Mouse (Mus musculus): ENCODE data around the gene Actl9. TPM values are rescaled to one million over a fixed set of nuclear protein-coding genes. Genes with fewer than 3 reads are reported as not detected.
A peak's percentile ranks its signal among the peaks of the same experiment; 100 is the strongest.

Actl9 gene
- total RNA-seq (2015; ENCODE audit: low replicate concordance), result not detected in 2 replicates
- total RNA-seq (2017; ENCODE audit: low replicate concordance), result not detected in 2 replicates

DNA sequence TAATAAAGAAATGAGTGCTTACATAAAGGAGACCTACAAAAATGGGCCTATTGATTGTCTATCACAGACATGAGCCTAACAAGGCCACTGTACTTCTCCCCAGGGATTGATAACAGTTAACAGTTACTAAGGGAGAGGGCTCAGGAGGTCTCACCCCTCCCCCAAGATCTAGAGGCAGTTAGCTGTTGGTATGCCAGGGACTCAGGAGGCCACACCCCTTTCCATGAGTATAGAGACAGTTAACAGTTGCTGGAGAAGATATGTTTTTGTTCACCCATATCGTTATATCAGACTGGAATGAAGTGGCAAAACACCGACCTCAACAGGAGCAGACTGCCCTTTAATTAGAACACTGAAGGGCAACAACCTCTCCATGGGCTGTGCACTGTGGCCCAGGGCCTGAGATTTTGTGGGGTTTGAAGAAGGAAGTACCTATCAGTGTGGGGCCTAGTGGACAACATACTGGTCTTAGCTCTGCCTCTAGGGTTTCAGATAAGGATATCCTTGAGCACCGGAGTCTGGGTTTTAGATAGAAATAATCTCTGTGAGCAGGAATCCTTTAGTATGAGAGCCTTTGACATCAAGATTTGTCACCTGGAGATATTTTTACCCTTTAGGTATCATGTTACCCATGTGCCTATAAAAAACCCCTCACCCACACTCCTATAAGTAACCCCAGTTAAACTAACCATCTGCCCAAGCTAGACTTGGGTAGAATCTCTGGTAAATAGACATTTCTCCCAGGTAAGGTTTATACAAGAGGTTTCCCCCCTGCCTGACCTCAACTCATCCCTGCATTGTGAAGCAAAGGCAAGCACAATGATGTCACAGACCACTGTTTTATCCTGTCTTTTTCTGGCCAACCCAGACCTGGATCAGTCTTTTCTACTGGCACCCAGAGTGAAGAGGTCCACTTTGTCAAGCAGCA lies at the start of gene Actl9:
TSS of gene Actl9 (plus strand) at position 878 of the 928 bp plus-strand sequence.
- no peak for ATAC-seq (replicated peaks; ENCODE audit: low FRiP score, poor library complexity, severe bottlenecking)

DNA sequence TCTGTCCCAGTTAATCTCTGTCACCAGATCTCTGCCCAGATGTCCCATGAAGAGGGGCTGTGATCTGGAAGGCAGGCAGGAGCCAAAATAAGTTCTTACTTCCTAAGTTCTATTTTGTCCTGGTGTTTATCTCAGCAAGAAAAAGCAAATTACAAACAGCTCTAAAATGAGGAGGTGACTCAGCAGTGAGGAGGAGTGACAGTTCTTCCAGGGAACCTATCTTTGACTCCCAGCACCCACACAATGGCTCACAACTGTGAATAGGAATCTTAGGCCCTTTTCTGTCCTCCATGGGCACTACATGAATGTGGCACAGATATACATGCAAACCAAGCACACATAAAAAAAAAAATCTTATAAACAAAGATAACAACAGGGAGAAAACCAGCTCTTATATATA lies 47.0 kb upstream of the Actl9 start:
- ATAC-seq (replicated peaks; ENCODE audit: low FRiP score, poor library complexity, severe bottlenecking), result no peak

DNA sequence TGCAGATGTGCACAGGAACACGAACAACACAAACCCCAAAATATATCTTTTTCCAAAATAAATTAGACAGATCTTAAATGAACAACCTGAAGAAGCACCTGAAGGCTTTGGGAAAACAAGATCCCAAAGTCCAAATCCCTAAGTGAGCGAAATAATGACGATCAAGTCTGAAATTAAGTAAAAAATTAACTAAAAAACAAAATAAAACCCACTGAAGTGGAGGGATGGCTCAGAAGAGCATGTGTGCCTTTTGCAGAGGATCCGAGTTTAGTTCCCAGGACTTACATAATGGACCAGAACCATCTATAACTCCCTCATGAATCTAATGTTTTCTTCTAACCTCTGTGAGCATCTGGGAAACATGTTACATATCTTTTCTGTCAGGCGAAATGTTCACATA lies 40.4 kb upstream of the Actl9 start:
- ATAC-seq (replicated peaks; ENCODE audit: low FRiP score, poor library complexity, severe bottlenecking), result no peak

DNA sequence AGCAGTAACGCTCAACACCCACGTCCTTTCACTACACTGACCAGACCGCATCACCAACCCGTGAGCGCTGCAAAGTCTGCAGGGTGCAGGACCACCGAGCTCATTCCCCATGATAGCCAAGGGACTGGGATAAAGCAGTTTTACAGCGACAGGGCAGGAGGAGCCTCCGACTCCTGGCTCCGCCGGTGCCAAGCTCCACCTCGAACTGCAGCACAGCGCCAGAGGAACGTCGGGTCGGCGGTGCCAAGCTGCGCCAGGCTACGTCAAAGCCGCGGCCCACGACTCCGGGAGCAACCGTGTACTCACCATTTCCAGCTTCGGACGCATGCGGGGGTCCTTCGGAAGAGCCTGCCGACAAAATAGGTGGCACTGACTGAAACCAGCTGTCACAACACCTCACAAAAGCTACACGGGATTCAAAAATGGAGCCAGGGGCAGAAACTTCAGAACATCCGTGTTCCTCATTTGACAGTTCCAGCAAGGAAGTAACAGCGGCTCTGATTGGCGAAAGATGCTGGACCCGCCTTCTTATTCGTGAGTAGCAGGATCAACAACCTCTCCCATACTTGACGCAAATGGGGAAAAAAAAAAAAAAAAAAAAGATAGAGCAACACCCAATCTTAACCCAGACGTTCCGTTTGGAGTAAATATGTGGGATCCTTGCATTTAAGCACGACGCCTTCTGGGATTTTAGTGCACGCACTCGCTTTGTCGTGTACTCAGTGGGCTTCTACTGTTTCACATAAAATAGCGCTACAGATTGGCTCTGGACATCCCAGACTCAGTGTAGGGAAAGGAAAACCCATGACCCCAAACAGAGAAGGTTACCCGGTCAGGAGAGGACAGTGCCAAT lies 38.3 kb upstream of the Actl9 start, which contains the start of gene Zfp101:
TSS of gene Zfp101 (minus strand) at position 460 of the 853 bp plus-strand sequence.
- ATAC-seq (replicated peaks; ENCODE audit: low FRiP score, poor library complexity, severe bottlenecking), result peak; percentile 98

DNA sequence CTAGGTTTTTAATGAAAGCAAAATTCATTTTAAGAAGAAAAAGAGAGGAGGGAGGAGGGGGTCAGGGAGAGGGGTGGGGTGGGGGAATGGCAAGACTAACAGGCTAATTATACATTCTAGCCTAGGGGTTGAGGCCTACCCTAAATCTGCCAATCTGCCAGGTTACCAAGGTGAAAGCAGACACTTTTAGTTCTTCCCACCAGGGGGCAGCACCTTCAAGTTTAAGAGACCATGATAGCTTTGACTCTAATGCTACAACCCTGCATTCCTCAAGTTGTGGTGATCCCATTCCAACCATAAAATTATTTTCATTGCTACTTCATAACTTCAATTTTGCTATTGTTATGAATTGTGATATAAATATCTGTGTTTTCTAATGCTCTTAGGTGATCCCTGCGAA lies 6.5 kb downstream of the Actl9 start:
- peak; percentile 61; the same call in 1 of the 2 replicates for ATAC-seq (replicated peaks; ENCODE audit: low FRiP score, poor library complexity, severe bottlenecking)

DNA sequence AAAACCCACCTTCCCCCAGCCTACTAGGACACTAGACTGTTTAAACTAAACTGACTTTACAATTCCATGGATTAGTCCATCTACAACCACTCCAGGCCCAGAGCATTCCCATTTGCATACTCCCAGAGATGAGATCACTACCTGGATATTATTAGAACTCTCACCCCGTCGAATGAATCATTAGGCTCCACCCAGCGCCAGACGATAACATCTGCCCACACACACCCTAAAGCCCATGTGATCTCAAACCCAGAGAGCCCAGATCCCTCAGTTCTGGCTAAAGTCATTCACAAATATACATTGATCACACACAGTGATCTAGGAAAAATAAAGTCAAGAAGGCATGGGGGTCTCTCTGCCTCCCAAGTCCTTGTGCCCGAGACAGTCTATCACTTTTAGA lies 7.2 kb downstream of the Actl9 start:
- ATAC-seq (replicated peaks; ENCODE audit: low FRiP score, poor library complexity, severe bottlenecking), result no peak

DNA sequence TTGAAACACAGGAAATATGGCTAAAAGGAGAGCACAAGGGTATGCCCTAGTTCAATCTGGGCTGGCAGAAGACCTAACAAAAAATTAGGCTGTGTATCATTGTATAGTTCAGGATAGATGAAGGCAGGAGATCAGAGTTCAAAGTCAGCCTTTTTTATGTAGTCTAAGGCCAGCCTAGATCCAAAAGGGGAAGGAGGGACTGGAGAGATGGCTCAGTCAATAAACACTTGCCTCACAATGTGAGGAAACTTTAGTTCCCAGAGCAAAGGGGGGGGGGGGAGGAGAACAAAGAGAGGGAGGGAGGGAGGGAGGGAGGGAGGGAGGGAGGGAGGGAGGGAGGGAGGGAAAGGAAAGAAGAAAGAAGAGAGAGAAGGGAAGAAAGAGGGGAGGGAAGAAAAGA lies 8.5 kb downstream of the Actl9 start:
- no peak for ATAC-seq (replicated peaks; ENCODE audit: low FRiP score, poor library complexity, severe bottlenecking)

DNA sequence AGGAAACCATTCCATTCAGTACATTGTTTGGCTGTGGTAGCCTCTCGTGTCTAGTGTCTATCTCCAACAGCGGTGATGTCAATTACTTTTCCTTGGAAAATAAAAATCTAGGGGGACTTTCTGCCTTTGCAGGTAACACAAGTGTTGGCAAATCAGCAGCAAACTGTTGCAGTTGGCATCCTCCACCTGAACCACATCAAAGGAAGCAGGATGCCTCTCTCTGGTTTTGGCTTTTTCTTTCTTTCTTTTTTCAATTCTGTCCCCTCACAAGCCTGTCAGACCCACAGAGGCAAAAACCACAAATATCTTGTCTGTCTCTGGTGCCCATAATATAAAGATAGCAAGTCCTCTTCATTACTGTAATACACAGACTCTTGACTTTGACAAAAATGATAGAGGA lies 23.9 kb downstream of the Actl9 start:
- ATAC-seq (replicated peaks; ENCODE audit: low FRiP score, poor library complexity, severe bottlenecking), result no peak

DNA sequence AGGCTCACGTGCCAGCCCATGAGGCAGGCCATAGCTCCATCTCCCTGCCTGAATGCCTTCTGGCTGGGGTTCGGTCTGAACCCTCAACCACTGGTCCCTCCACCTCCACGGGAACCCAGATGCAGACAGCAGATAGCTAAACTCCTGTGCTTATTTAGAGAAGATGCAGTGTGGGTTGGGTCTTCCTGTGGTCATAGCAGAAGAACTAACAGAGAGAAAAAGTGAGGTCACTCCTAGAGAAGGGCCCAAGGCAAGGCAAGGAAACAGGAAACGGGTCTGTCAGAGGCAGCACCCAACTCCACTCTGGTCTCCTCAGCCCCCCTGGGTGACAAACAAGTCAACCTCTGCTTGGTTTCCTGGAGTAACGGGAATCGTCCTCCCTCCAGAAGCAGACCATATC lies 38.5 kb downstream of the Actl9 start:
- ATAC-seq (replicated peaks; ENCODE audit: low FRiP score, poor library complexity, severe bottlenecking), result no peak

Other genes with a start within 250 kb of the Actl9 start
- not detected in 2 replicates for gene Olfr239, start 241.6 kb upstream of the Actl9 start, total RNA-seq (2015; ENCODE audit: low replicate concordance)
- gene Olfr239, start 241.6 kb upstream of the Actl9 start, total RNA-seq (2017; ENCODE audit: low replicate concordance), result not detected in 2 replicates
- gene Olfr1564, start 211.2 kb upstream of the Actl9 start, total RNA-seq (2015; ENCODE audit: low replicate concordance), result not detected in 2 replicates
- gene Olfr1564, start 211.2 kb upstream of the Actl9 start, total RNA-seq (2017; ENCODE audit: low replicate concordance), result not detected in 2 replicates
- gene Zfp955a, start 177.8 kb upstream of the Actl9 start, total RNA-seq (2015; ENCODE audit: low replicate concordance), result 1.3 and 1.4 TPM in 2 replicates
- gene Zfp955a, start 177.8 kb upstream of the Actl9 start, total RNA-seq (2017; ENCODE audit: low replicate concordance), result 3.3 and 7.2 TPM in 2 replicates
- gene Olfr63, start 168.2 kb upstream of the Actl9 start, total RNA-seq (2015; ENCODE audit: low replicate concordance), result not detected in 2 replicates
- not detected in 2 replicates for gene Olfr63, start 168.2 kb upstream of the Actl9 start, total RNA-seq (2017; ENCODE audit: low replicate concordance)
- 1.8 and 2.5 TPM in 2 replicates for gene Zfp955b, start 143.4 kb upstream of the Actl9 start, total RNA-seq (2015; ENCODE audit: low replicate concordance)
- gene Zfp955b, start 143.4 kb upstream of the Actl9 start, total RNA-seq (2017; ENCODE audit: low replicate concordance), result 0.45 and 1.7 TPM in 2 replicates
- gene Zfp81, start 74.0 kb upstream of the Actl9 start, total RNA-seq (2015; ENCODE audit: low replicate concordance), result 3.2 and 4.6 TPM in 2 replicates
- gene Zfp81, start 74.0 kb upstream of the Actl9 start, total RNA-seq (2017; ENCODE audit: low replicate concordance), result 2.8 and 4.8 TPM in 2 replicates
- 30.6 and 50.3 TPM in 2 replicates for gene Zfp101, start 38.3 kb upstream of the Actl9 start, total RNA-seq (2015; ENCODE audit: low replicate concordance)
- 26.9 and 141 TPM in 2 replicates for gene Zfp101, start 38.3 kb upstream of the Actl9 start, total RNA-seq (2017; ENCODE audit: low replicate concordance)
- 8.8 and 9.4 TPM in 2 replicates for gene Adamts10, start 91.3 kb downstream of the Actl9 start, total RNA-seq (2015; ENCODE audit: low replicate concordance)
- gene Adamts10, start 91.3 kb downstream of the Actl9 start, total RNA-seq (2017; ENCODE audit: low replicate concordance), result 4.2 and 5.6 TPM in 2 replicates
- 20.2 and 36.5 TPM in 2 replicates for gene Myo1f, start 122.8 kb downstream of the Actl9 start, total RNA-seq (2015; ENCODE audit: low replicate concordance)
- gene Myo1f, start 122.8 kb downstream of the Actl9 start, total RNA-seq (2017; ENCODE audit: low replicate concordance), result 21.4 TPM in 2 replicates
- gene Zfp414, start 196.2 kb downstream of the Actl9 start, total RNA-seq (2015; ENCODE audit: low replicate concordance), result 31.4 and 36.5 TPM in 2 replicates
- 22.3 and 28.9 TPM in 2 replicates for gene Zfp414, start 196.2 kb downstream of the Actl9 start, total RNA-seq (2017; ENCODE audit: low replicate concordance)
- 5.4 and 7.6 TPM in 2 replicates for gene Pram1, start 205.2 kb downstream of the Actl9 start, total RNA-seq (2015; ENCODE audit: low replicate concordance)
- gene Pram1, start 205.2 kb downstream of the Actl9 start, total RNA-seq (2017; ENCODE audit: low replicate concordance), result 5.4 and 12.7 TPM in 2 replicates